Mouse (Mus musculus) embryonic facial prominence, embryonic 13.5 days (tissue): ENCODE data around the gene Sap18. TPM values are rescaled to one million over a fixed set of nuclear protein-coding genes. Genes with fewer than 3 reads are reported as not detected.
"Not testable (repeated sequence)": the region's sequence is repeated elsewhere in the genome, so short reads cannot be mapped to it uniquely, and the experiment has no call there.

Experiments used
- ATAC-seq: fragments of 200-750 bp; cut with Nextera tagmentation; 2 replicates; pipeline ENCODE4 v1.8.0; 2017; ENCODE audit warnings: low read depth; ENCODE audit not compliant: insufficient number of reproducible peaks, insufficient read depth, low FRiP score, low TSS enrichment
- H3K27ac ChIP-seq: fragments of 300-500 bp; sonication (generic); 2 replicates; pipeline ENCODE4 v1.5.1; 2015; ENCODE audit warnings: moderate library complexity, mild to moderate bottlenecking, inconsistent platforms
- H3K27me3 ChIP-seq: fragments of 300-500 bp; sonication (generic); 2 replicates; pipeline ENCODE4 v1.6.1; 2015; ENCODE audit warnings: mild to moderate bottlenecking, inconsistent platforms
- H3K36me3 ChIP-seq: fragments of 300-500 bp; sonication (generic); 2 replicates; pipeline ENCODE4 v1.6.1; 2015; ENCODE audit warnings: mild to moderate bottlenecking, inconsistent platforms
- H3K4me1 ChIP-seq: fragments of 300-500 bp; sonication (generic); 2 replicates; pipeline ENCODE4 v1.6.1; 2015; ENCODE audit warnings: inconsistent platforms
- H3K4me2 ChIP-seq: fragments of 300-500 bp; sonication (generic); 2 replicates; pipeline ENCODE4 v1.6.1; 2015; ENCODE audit warnings: moderate library complexity, mild to moderate bottlenecking, inconsistent platforms
- H3K4me3 ChIP-seq: fragments of 300-500 bp; sonication (generic); 2 replicates; pipeline ENCODE4 v1.5.1; 2015; ENCODE audit warnings: mild to moderate bottlenecking, inconsistent platforms
- H3K9ac ChIP-seq: fragments of 300-500 bp; sonication (generic); 2 replicates; pipeline ENCODE4 v1.6.1; 2015; ENCODE audit warnings: mild to moderate bottlenecking, inconsistent platforms
- H3K9me3 ChIP-seq: fragments of 300-500 bp; sonication (generic); 2 replicates; pipeline ENCODE4 v1.6.1; 2016; ENCODE audit warnings: inconsistent platforms
- WGBS: fragments of 180-500 bp; shearing (Covaris S2); methylation state at CpG from one replicate; pipeline ENCODE4 v1.1.7; 2015; ENCODE audit warnings: mixed read lengths; 5-methylcytosine and 5-hydroxymethylcytosine counted together
- microRNA-seq: library from miRNA; unstranded; fragments of <30 nt; microRNA quantifications from one replicate; pipeline ENCODE4, GENCODE M21; 2016
- polyA plus RNA-seq: library from polyadenylated mRNA; unstranded; fragments of >200 nt; fragmentation: Nextera tagmentation; extraction: Ambion mirVana; gene quantifications from 2 replicates; pipeline ENCODE4 v1.2.1, GENCODE M21; 2015

Sap18 gene
- polyA plus RNA-seq, 1 experiment from 2014 or later: 35.4 TPM

DNA sequence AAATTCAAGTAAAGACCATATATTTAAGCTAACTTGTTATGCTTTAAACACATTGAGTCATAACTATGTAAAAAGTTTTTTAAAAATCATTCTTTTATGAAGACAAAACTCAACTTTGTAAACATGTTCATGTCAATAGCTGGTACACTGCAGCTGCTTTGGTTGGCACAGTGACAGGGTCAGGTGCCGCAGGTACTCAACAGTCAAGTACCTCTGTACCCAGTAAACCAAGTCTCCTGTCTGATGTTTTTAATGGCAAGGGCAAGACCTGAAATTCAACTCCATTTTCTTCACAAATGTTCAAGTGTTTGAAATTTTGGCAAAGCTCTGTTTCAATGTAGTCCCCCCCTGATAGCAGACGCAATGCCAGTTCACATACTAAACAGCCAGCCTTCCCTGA is 35.5 kb downstream of the Sap18 start:
- Histone ChIP-seq H3K4me2 (no peak overlapping the region), H3K9ac (no peak overlapping the region), H3K4me1 (no peaks in the 10 kb centered on the region), H3K36me3 (peaks cover 35% of the 10 kb centered on the region), H3K9me3 (no peaks in the 10 kb centered on the region), H3K27me3 (no peaks in the 10 kb centered on the region), H3K4me3 (no peak overlapping the region), H3K27ac (no peak overlapping the region)
- 85% methylated on average over 2 of the region's 2 CpGs for WGBS
- no peak for ATAC-seq

DNA sequence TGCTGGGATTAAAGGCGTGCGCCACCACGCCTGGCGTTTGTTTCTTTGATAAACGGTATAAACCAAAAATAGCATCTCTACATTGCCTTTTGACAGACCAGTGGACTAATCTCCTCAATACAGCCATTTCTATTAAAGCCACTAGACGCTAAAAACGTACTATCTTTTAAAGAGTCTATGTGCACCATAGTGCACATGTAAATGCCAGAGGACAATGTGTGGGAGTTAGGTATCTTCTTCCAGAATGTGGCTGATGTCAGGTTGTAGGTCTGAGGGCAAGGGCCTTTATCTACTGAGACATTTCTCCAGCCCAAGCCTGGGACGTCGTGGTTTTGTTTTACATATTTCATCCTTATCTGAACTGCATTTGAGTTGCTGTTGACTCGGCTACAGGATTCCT is 37.2 kb downstream of the Sap18 start:
- no peak overlapping the region for H3K27ac ChIP-seq
- no peak overlapping the region for H3K4me2 ChIP-seq
- no peaks in the 10 kb centered on the region for H3K4me1 ChIP-seq
- WGBS: 91% methylated on average over 10 of the region's 10 CpGs
- no peaks in the 10 kb centered on the region for H3K9me3 ChIP-seq
- no peaks in the 10 kb centered on the region for H3K27me3 ChIP-seq
- peaks cover 46% of the 10 kb centered on the region for H3K36me3 ChIP-seq
- no peak for ATAC-seq
- H3K9ac ChIP-seq: no peak overlapping the region
- no peak overlapping the region for H3K4me3 ChIP-seq

DNA sequence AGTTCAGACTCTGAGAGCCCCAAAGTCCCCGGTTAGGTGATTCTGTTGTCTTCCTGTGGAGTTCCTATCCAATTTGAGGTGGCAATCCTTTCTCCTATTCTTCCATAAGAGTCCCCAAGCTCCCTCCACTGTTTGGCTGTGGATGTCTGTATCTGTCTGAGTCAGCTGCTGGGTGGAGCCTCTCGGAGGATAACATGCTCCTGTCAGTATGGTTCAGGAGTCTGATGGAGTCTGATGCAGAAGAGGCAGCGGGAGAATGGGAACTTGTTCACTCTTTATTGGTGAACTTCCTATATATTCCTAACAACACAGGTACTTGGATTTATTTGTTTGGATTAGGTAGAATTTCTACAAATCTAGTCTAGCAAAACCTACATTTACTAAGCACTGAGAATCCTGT is 46.6 kb downstream of the Sap18 start:
- Histone ChIP-seq H3K36me3 (peaks cover 49% of the 10 kb centered on the region), H3K27me3 (no peaks in the 10 kb centered on the region), H3K9me3 (no peaks in the 10 kb centered on the region), H3K4me1 (no peaks in the 10 kb centered on the region), H3K9ac (no peak overlapping the region), H3K4me2 (no peak overlapping the region), H3K4me3 (no peak overlapping the region), H3K27ac (no peak overlapping the region)
- no peak for ATAC-seq
- WGBS: 94% methylated on average over 3 of the region's 3 CpGs

DNA sequence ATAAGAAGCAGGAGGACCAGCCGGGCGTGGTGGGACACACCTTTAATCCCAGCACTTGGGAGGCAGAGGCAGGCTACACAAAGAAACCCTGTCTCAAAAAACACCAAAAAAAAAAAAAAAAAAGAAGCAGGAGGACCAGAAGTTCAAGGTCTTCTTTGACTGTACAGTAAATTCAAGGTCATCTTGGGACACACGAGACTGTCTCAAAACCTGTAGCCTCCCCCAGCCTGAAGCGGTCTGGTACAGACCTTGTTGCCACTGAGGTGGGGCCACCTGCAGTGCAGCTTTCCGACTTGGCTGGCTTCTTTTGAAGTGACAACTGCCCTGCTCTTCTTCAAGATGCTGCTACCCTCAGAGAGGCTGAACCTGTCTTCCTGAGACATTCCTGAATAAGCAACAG is 50.1 kb downstream of the Sap18 start:
- 84% methylated on average over 5 of the region's 5 CpGs for WGBS
- not testable (repeated sequence) for H3K4me1 ChIP-seq, H3K27ac ChIP-seq, H3K27me3 ChIP-seq, H3K9me3 ChIP-seq, ATAC-seq, H3K4me3 ChIP-seq, H3K4me2 ChIP-seq, H3K9ac ChIP-seq
- peaks cover 56% of the 10 kb centered on the region for H3K36me3 ChIP-seq

DNA sequence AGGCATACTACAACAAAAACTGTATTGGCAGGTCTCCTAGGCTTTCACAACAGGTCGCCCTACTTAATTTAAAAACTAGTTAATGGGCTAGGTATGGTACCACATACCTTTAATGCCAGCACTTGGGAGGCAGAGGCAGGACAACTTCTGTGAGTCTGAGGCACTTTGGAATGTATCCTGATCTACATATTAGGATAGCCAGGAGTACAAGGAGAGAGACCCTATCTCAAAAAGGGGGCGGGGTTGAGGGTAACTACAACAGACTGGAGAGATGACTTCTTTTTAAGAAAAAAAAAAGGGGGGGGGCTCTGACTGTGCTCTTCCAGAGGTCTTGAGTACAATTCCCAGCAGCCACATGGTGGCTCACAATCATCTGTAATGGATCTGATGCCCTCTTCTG is 50.7 kb downstream of the Sap18 start:
- H3K27me3 ChIP-seq: no peaks in the 10 kb centered on the region
- peaks cover 58% of the 10 kb centered on the region for H3K36me3 ChIP-seq
- no peaks in the 10 kb centered on the region for H3K4me1 ChIP-seq
- WGBS: 96% methylated on average over 2 of the region's 2 CpGs
- no peak overlapping the region for H3K9ac ChIP-seq
- no peak overlapping the region for H3K4me3 ChIP-seq
- no peak overlapping the region for H3K27ac ChIP-seq
- H3K4me2 ChIP-seq: no peak overlapping the region
- H3K9me3 ChIP-seq: no peaks in the 10 kb centered on the region
- ATAC-seq: no peak

DNA sequence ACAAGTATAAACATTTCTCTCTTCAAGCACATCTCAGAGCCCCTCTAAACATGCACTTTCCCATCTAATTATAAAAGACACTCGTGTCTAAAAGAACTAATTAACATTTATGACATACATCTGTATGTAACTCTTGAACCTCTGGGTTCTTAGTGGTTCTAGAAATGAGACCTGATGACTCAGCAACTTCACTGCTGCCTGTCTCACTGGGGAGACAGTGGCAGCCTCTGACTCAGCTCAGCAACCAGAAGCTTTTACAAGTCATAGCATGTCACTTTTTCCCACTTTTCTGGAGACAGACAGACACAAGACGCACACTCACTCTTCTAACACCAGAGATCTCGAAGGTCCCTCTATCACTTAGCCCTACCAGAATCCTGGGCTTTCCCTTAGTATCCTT is 52.4 kb downstream of the Sap18 start:
- Histone ChIP-seq H3K4me3 (no peak overlapping the region), H3K4me2 (no peak overlapping the region), H3K27ac (no peak overlapping the region), H3K27me3 (no peaks in the 10 kb centered on the region), H3K4me1 (no peaks in the 10 kb centered on the region), H3K9ac (no peak overlapping the region), H3K9me3 (no peaks in the 10 kb centered on the region), H3K36me3 (peaks cover 53% of the 10 kb centered on the region)
- 69% methylated on average over 3 of the region's 3 CpGs for WGBS
- ATAC-seq: no peak

DNA sequence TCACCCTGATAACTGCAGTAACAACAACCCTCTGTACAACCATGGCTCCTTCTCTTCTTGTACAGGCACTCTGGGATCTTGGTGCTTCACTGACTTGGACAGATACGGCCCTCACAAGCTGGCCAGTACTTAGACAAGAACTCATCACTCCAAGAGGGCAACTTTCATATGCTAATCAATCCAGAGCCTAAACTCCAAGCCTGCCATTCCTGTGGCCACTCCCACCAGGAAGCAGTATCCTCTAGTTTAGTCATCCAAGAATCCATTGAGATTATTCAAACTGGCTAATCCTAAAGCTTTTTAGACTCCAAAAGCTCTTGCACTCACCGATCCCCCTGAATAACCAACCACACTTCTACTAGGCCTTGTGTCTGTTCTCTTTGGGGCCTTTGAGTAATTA is 55.0 kb downstream of the Sap18 start:
- ATAC-seq: no peak
- 91% methylated on average over 2 of the region's 2 CpGs for WGBS
- Histone ChIP-seq H3K9me3 (no peaks in the 10 kb centered on the region), H3K36me3 (peaks cover 57% of the 10 kb centered on the region), H3K4me3 (no peak overlapping the region), H3K4me1 (no peaks in the 10 kb centered on the region), H3K4me2 (no peak overlapping the region), H3K27me3 (no peaks in the 10 kb centered on the region), H3K9ac (no peak overlapping the region), H3K27ac (no peak overlapping the region)

DNA sequence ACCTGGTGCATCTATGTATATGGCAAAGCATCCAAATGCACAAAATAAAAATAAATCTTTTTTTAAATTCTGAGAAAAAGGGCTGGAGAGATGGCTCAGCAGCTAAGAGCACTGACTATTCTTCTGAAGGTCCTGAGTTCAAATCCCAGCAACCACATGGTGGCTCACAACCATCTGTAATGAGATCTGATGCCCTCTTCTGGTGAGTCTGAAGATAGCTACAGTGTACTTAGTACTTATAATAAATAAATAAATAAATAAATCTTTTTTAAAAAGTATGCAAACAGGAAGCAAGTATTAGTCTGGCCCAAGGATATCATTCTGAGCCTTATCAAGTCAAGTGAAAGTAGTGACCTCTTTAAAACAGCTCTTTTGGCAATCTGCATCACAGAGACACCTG is 58.1 kb downstream of the Sap18 start:
- H3K36me3 ChIP-seq: peaks cover 55% of the 10 kb centered on the region
- H3K27ac ChIP-seq, ATAC-seq, H3K9me3 ChIP-seq, H3K27me3 ChIP-seq, H3K4me3 ChIP-seq, H3K4me1 ChIP-seq, H3K9ac ChIP-seq, H3K4me2 ChIP-seq: not testable (repeated sequence)

Small RNA genes lying within 50 kb of the gene (microRNA-seq; reads per million reads assigned to microRNA genes)
- not detected for gene Mir3077

Other genes starting within 250 kb of the Sap18 start
- 100 and 108 TPM in 2 replicates for gene Eef1akmt1, start 226.6 kb upstream of the Sap18 start, polyA plus RNA-seq
- gene Xpo4, start 132.8 kb upstream of the Sap18 start, polyA plus RNA-seq: 24.4 and 26.0 TPM in 2 replicates
- gene Gm49361, start 52.1 kb upstream of the Sap18 start, polyA plus RNA-seq: not detected in 2 replicates
- 25.3 TPM in 2 replicates for gene Lats2, start 39.8 kb upstream of the Sap18 start, polyA plus RNA-seq
- gene Ska3, start 28.0 kb downstream of the Sap18 start, polyA plus RNA-seq: 39.0 and 40.2 TPM in 2 replicates
- 142 and 147 TPM in 2 replicates for gene Mrpl57, start 28.1 kb downstream of the Sap18 start, polyA plus RNA-seq
- 83.3 and 85.5 TPM in 2 replicates for gene Zdhhc20, start 92.1 kb downstream of the Sap18 start, polyA plus RNA-seq
- gene Micu2, start 201.1 kb downstream of the Sap18 start, polyA plus RNA-seq: 96.5 and 103 TPM in 2 replicates